Mouse (Mus musculus): ENCODE measurements around the gene Cbx3.

DNA sequence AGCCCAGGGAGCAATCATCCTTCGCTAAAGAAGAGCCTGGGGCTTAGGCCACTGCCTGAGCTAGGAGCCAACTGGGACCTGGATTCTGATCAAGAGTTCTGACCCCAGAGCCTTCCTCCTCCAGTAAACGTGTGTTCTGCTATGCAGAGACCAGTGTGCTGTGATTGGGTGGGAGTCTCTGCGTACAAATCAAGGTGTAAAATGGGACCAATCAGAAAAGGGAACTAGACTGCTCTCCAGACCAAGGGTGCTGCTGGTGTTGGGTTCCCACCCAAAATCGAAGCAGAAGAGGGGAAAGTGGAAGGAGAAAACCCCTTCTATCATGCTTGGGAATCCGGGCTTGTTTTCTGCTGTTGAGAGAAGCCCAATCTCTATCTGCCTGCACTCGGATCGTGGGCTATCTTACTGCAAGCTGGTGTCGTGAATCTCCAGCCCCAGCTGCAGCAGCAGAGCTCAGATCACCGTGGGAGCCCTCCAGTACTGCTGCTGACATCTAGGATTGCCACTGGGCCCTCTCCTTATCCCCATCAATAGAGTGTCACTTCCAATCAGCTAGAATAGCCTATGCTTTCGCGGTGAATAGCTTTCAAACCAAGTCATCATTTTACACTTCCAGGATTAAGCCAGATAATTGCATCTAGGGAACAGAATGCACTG lies 46.6 kb upstream of the Cbx3 start:
- no peak for TF ChIP-seq CTCF (IDR thresholded peaks at IDR 0.05; ENCODE audit: insufficient read depth, low read length)
- no peak for TF ChIP-seq POLR2A (IDR thresholded peaks at IDR 0.05; ENCODE audit: borderline replicate concordance, extremely low read depth, low read depth, low read length)
